Mouse (Mus musculus): ENCODE results near the gene Plppr4.

DNA sequence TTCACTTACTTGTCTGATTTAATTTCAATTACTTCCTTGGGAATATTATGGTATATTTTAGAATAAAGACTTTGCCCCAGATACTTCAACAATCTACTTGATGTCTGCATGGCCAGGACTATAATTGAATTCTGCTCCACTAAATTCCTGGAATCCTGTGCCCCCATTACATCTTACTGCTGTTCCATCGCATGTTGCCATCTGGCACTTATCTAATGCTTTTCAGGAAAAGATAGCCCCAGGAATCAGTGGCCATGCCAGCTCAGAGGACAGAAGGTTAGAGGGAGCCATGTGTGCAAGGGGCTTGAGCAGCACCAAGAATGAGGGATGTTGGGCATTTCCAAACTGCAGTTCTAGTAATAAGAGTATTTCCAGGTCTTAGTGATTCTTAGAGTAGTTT is 14.3 kb downstream of the Plppr4 start:
- TF ChIP-seq POLR2A (IDR thresholded peaks at IDR 0.05; ENCODE audit: low read depth, low read length) (no peak), CTCF (IDR thresholded peaks at IDR 0.05; ENCODE audit: extremely low read depth, insufficient read depth, insufficient read length, insufficient replicate concordance) (no peak)

Data from spleen, adult 2 months (tissue).